Mouse (Mus musculus): ENCODE data around the gene Cluh.

DNA sequence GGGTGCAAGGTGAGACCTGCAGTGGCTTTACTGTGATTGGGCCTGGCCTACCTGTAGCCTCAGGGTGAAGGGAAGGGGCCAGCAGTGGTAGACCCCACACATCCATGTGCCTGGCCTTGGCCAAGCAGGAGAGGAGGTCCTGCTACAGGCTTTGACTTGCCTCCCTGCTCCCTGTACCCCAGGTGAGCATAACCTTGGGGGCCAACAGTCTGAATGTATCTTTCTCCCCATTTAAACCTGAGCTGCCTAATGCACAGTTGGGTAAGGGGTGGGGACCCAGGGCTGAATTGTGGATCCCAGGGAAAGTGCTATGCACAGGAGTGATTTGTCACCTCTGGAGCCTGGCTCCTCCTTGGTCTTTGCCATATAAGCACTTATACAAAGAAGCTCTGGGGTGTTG, 20.9 kb downstream of the Cluh start:
- no peak for TF ChIP-seq CTCF (IDR thresholded peaks at IDR 0.05; ENCODE audit: low read depth, low read length)
- TF ChIP-seq POLR2A (IDR thresholded peaks at IDR 0.05; ENCODE audit: borderline replicate concordance, low read depth, low read length), result no peak

Data from bone marrow macrophage, adult 2 months (primary cell).